ENCODE assay signal across 12 mouse cellular contexts in the genomic region with DNA sequence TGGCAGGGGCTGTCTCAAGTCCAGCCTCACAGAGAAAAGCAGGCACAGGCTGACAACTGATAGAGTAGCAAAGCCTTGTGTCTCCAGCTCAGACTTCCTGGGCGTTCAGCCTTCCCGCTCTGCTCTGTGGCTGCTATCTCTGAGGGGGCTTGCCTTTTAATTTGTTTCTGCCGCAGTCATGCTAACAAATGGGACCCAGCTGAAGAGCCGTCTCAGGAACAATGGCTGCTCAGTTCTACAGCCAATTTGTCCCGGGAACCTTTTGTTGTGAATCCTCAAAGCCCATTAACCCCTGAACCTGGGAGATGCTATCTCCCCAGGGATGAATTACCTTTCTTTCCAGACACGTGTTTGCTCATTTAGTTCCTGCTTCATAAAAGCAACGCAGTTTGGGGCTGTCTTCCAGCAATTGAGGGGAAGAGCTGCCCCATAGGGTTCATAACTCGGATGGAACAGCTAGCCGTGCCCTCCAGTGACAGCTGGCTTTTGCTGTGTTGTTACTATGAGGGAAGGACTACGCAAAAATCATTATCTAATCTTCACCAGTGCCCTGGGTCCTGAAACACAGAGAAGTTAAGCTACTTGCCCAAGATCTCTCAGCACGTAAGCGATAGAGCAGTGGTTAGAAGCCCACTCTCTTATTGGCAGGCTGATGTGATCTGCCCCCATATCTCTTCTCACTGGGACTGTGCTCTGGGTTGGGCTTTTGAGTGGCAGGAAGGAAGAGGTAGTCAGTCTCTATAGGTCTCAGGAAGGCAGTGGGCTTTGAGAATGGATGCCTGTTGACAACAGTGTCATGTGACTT.
DNase-seq lines count a peak whose midpoint lies in the region; ATAC-seq lines count a peak whose summit lies in the region.
"Had no signal": no experiment of that assay in that cellular context is flagged by ENCODE, and none has a peak within 500 bp of the region (broad histone marks: within the 10 kb centered on the region; RNA-seq: fewer than 3 reads in every experiment).

No protein-coding gene starts in this region.

- no peak overlapping the region for H3K27ac ChIP-seq in hindbrain, embryonic 11.5 days (ENCODE audit: low read depth, low read length)
- no peak overlapping the region for H3K27ac ChIP-seq in midbrain, embryonic 13.5 days
- H3K27ac ChIP-seq: kidney, postnatal 0 days had no signal

- H3K4me2 ChIP-seq in hindbrain, embryonic 11.5 days (replicated peaks; ENCODE audit: low read depth, low read length): no peak overlapping the region
- H3K4me2 ChIP-seq in midbrain, embryonic 13.5 days (replicated peaks): peak overlapping the region; percentile 18; the same call in 1 of the 2 replicates

- H3K9ac ChIP-seq in hindbrain, embryonic 11.5 days (ENCODE audit: low read depth, low read length): no peak overlapping the region
- no peak overlapping the region for H3K9ac ChIP-seq in midbrain, embryonic 13.5 days (replicated peaks)

- peak; percentile 81 for ATAC-seq in hindbrain, embryonic 11.5 days (ENCODE audit: low FRiP score)
- ATAC-seq in midbrain, embryonic 13.5 days: peak; percentile 68
- ATAC-seq in erythroblast, adult 5-6 weeks (replicated peaks; ENCODE audit: low FRiP score, poor library complexity, severe bottlenecking): no peak

- WGBS in hindbrain, embryonic 11.5 days: 17% methylated on average over 12 of the region's 12 CpGs
- 15% methylated on average over 12 of the region's 12 CpGs for WGBS in midbrain, embryonic 13.5 days

- no peaks in the 10 kb centered on the region for H3K9me3 ChIP-seq in hindbrain, embryonic 11.5 days (ENCODE audit: control insufficient read depth, low read length)
- H3K9me3 ChIP-seq in midbrain, embryonic 13.5 days: no peaks in the 10 kb centered on the region

- peak; percentile 64 for DNase-seq in Muller cell, postnatal 12 days (ENCODE audit: inconsistent ontology term)
- DNase-seq in embryo, embryonic 10.5 days (ENCODE audit: low spot score): peak; percentile 83
- peak; percentile 75 for DNase-seq in hindbrain, embryonic 11.5 days (ENCODE audit: low spot score)
- DNase-seq in layer of hippocampus, postnatal 14 days (ENCODE audit: low spot score in 2 of 2): no peak
- no peak for DNase-seq in kidney, adult 9 months
- no peak for DNase-seq in adrenal gland, adult 2 months
- DNase-seq: adrenal gland, postnatal 36 days; heart, adult 11 months; spleen, adult 18-20 months had no signal

- H3K36me3 ChIP-seq in hindbrain, embryonic 11.5 days (ENCODE audit: control insufficient read depth, insufficient read depth, low read length): no peaks in the 10 kb centered on the region
- H3K36me3 ChIP-seq in midbrain, embryonic 13.5 days: no peaks in the 10 kb centered on the region

- peaks cover 7% of the 10 kb centered on the region; the same call in 1 of the 2 replicates for H3K4me1 ChIP-seq in hindbrain, embryonic 11.5 days (replicated peaks; ENCODE audit: control insufficient read depth, insufficient read depth, low read length)
- peaks cover 23% of the 10 kb centered on the region for H3K4me1 ChIP-seq in midbrain, embryonic 13.5 days (replicated peaks)

- H3K27me3 ChIP-seq in hindbrain, embryonic 11.5 days (ENCODE audit: control insufficient read depth, insufficient read depth, low read length): peaks cover 56% of the 10 kb centered on the region
- H3K27me3 ChIP-seq in midbrain, embryonic 13.5 days: peaks cover 82% of the 10 kb centered on the region

- no peak overlapping the region for H3K4me3 ChIP-seq in hindbrain, embryonic 11.5 days (ENCODE audit: low read depth, low read length)
- H3K4me3 ChIP-seq in midbrain, embryonic 13.5 days (replicated peaks): no peak overlapping the region

Comparison
In these comparisons a context has a peak if more than half of its experiments do, and no peak if none do; other contexts are left out.
1. DNase-seq: peak in Muller cell, postnatal 12 days (single experiment), embryo, embryonic 10.5 days (single experiment) and hindbrain, embryonic 11.5 days (single experiment); none in layer of hippocampus, postnatal 14 days (0 of 2), kidney, adult 9 months (single experiment) and adrenal gland, adult 2 months (single experiment).